Mouse (Mus musculus): ENCODE measurements around the gene Mbnl2. TPM values are rescaled to one million over a fixed set of nuclear protein-coding genes. Genes with fewer than 3 reads are reported as not detected.

Gene Mbnl2
- polyA plus RNA-seq, 1 experiment: 24.6 TPM

GRCm38 (mm10) chr14:120307356-120307755, 31.9 kb downstream of the Mbnl2 start:
- Histone ChIP-seq H3K27ac (ENCODE audit: control insufficient read depth, insufficient read depth, low read depth, low read length, poor library complexity) (no peak overlapping the region), H3K4me1 (ENCODE audit: control insufficient read depth, insufficient read depth, low read length) (peaks cover 2% of the 10 kb centered on the region), H3K4me3 (replicated peaks; ENCODE audit: control insufficient read depth, low read depth, low read length) (no peak overlapping the region)
- 78% methylated on average over 3 of the region's 3 CpGs for WGBS
- TF ChIP-seq CTCF (IDR thresholded peaks at IDR 0.05; ENCODE audit: control insufficient read depth, insufficient read depth, low read length): no peak
- TF ChIP-seq POLR2A (IDR thresholded peaks at IDR 0.05; ENCODE audit: borderline replicate concordance, control insufficient read depth, low read depth, low read length): no peak

DNA sequence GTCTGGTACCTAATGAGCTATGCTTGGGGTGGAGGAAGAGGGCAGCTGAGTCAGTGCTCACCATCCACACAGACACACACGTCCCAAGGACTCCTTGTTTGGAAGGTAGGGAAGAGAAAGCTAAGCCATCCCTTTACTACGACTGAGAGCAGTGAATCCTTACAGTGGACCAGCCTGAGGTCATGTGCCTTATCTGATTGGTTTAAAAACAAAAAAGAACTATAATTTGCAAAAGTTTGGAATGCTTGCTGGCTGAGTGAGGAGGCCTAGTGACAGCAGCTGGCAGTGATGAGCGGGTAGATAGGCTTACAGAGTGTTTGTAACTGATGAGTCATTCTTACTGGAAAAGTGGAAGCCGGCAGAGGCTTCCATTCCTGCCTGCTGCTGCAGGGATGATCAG, 32.5 kb downstream of the Mbnl2 start:
- WGBS: 58% methylated on average over 4 of the region's 4 CpGs
- Histone ChIP-seq H3K4me1 (ENCODE audit: control insufficient read depth, insufficient read depth, low read length) (peaks cover 2% of the 10 kb centered on the region), H3K4me3 (replicated peaks; ENCODE audit: control insufficient read depth, low read depth, low read length) (no peak overlapping the region), H3K27ac (ENCODE audit: control insufficient read depth, insufficient read depth, low read depth, low read length, poor library complexity) (no peak overlapping the region)
- no peak for TF ChIP-seq POLR2A (IDR thresholded peaks at IDR 0.05; ENCODE audit: borderline replicate concordance, control insufficient read depth, low read depth, low read length)
- TF ChIP-seq CTCF (IDR thresholded peaks at IDR 0.05; ENCODE audit: control insufficient read depth, insufficient read depth, low read length): no peak

- H3K27ac ChIP-seq (ENCODE audit: control insufficient read depth, insufficient read depth, low read depth, low read length, poor library complexity): no peak overlapping the region
- H3K4me3 ChIP-seq (replicated peaks; ENCODE audit: control insufficient read depth, low read depth, low read length): no peak overlapping the region
- TF ChIP-seq CTCF (IDR thresholded peaks at IDR 0.05; ENCODE audit: control insufficient read depth, insufficient read depth, low read length) (no peak), POLR2A (IDR thresholded peaks at IDR 0.05; ENCODE audit: borderline replicate concordance, control insufficient read depth, low read depth, low read length) (no peak)
- 88% methylated on average over 6 of the region's 6 CpGs for WGBS
- peaks cover 2% of the 10 kb centered on the region for H3K4me1 ChIP-seq (ENCODE audit: control insufficient read depth, insufficient read depth, low read length)
Observed at GRCm38 (mm10) chr14:120309691-120310090, 34.2 kb downstream of the Mbnl2 start.

DNA sequence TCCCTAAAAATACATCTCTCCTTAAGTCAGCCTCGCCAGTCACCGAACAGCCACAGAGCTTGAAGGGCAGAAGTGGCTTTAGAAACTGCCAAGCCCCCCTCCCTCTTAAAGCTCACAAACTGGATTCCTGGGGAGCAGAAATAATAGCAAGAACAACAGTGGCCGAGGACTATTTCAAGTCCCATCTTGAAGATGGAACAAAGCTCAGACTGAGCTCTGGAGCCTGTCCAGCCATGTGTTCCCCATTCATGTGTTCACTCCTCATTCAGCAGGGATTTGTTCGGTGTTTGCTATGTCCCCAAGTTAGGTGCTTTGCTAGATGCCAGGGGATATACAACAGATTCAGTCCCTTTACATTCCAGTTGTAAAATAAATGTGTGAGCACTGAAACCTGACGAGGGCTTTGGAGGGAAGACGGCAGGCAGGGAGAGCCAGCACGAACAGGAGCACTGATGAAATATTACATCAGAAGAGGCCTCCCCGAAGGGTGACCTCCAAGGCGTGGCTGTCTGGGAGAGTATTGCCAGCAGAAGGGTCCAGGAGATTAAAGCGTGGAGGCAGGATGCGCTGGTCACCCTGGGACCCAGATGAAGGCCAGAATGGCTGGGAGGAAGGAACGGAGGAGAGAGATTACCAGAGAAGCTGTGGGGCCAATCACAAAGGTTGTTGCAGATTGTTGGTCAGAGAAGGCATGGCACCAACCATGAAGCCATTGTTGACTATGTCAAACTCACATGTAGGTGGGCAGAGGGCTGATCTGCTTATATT, 36.0 kb downstream of the Mbnl2 start:
- Histone ChIP-seq H3K27ac (ENCODE audit: control insufficient read depth, insufficient read depth, low read depth, low read length, poor library complexity) (no peak overlapping the region), H3K4me1 (ENCODE audit: control insufficient read depth, insufficient read depth, low read length) (peaks cover 2% of the 10 kb centered on the region), H3K4me3 (replicated peaks; ENCODE audit: control insufficient read depth, low read depth, low read length) (no peak overlapping the region)
- TF ChIP-seq POLR2A (IDR thresholded peaks at IDR 0.05; ENCODE audit: borderline replicate concordance, control insufficient read depth, low read depth, low read length): no peak
- no peak for TF ChIP-seq CTCF (IDR thresholded peaks at IDR 0.05; ENCODE audit: control insufficient read depth, insufficient read depth, low read length)
- 70% methylated on average over 12 of the region's 12 CpGs for whole genome bisulfite sequencing

- WGBS: 79% methylated on average over 12 of the region's 12 CpGs
- no peak overlapping the region for H3K27ac ChIP-seq (ENCODE audit: control insufficient read depth, insufficient read depth, low read depth, low read length, poor library complexity)
- peaks cover 2% of the 10 kb centered on the region for H3K4me1 ChIP-seq (ENCODE audit: control insufficient read depth, insufficient read depth, low read length)
- TF ChIP-seq CTCF (IDR thresholded peaks at IDR 0.05; ENCODE audit: control insufficient read depth, insufficient read depth, low read length): no peak
- no peak for TF ChIP-seq POLR2A (IDR thresholded peaks at IDR 0.05; ENCODE audit: borderline replicate concordance, control insufficient read depth, low read depth, low read length)
- no peak overlapping the region for H3K4me3 ChIP-seq (replicated peaks; ENCODE audit: control insufficient read depth, low read depth, low read length)
Observed at GRCm38 (mm10) chr14:120312661-120313406, 37.4 kb downstream of the Mbnl2 start.

- WGBS: 78% methylated on average over 8 of the region's 8 CpGs
- Histone ChIP-seq H3K4me1 (ENCODE audit: control insufficient read depth, insufficient read depth, low read length) (peaks cover 1% of the 10 kb centered on the region), H3K27ac (ENCODE audit: control insufficient read depth, insufficient read depth, low read depth, low read length, poor library complexity) (no peak overlapping the region), H3K4me3 (replicated peaks; ENCODE audit: control insufficient read depth, low read depth, low read length) (no peak overlapping the region)
- TF ChIP-seq POLR2A (IDR thresholded peaks at IDR 0.05; ENCODE audit: borderline replicate concordance, control insufficient read depth, low read depth, low read length): no peak
- TF ChIP-seq CTCF (IDR thresholded peaks at IDR 0.05; ENCODE audit: control insufficient read depth, insufficient read depth, low read length): no peak
Observed at GRCm38 (mm10) chr14:120313466-120313865, 38.0 kb downstream of the Mbnl2 start.

- 86% methylated on average over 5 of the region's 5 CpGs for WGBS
- Histone ChIP-seq H3K27ac (ENCODE audit: control insufficient read depth, insufficient read depth, low read depth, low read length, poor library complexity) (no peak overlapping the region), H3K4me3 (replicated peaks; ENCODE audit: control insufficient read depth, low read depth, low read length) (no peak overlapping the region), H3K4me1 (ENCODE audit: control insufficient read depth, insufficient read depth, low read length) (peaks cover 2% of the 10 kb centered on the region; the same call in 1 of the 2 replicates)
- TF ChIP-seq CTCF (IDR thresholded peaks at IDR 0.05; ENCODE audit: control insufficient read depth, insufficient read depth, low read length) (no peak), POLR2A (IDR thresholded peaks at IDR 0.05; ENCODE audit: borderline replicate concordance, control insufficient read depth, low read depth, low read length) (no peak)
Observed at GRCm38 (mm10) chr14:120315721-120316120, 40.3 kb downstream of the Mbnl2 start.

DNA sequence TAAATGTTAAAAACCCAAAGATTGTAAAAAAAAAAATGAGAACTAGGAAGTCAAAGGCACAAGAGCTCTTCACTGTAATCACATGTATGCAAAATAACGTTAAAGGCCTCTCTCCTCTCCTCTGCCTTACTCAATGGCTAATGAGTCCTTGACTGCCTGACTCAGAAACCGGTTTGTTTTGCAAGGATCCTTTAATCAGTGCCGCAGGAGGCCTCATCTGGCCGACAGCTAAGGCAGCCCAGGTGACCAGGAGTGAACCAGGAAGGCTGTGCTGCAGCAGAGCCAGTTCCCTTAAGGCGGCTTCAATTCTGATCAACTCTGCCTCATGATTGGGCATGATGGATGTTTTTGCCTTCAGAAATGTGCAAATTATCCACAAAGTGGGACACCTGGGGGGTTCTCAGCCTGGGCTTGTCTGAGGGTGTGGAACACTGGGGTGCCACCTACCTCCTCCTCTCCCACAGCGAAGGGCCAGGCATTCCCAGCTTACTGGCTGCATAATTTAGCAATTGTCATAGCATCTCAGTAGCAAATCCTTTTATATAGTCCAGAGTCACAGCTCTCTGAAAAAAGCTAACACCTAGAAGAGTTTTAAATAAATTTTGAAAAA, 43.0 kb downstream of the Mbnl2 start:
- no peak overlapping the region for H3K4me3 ChIP-seq (replicated peaks; ENCODE audit: control insufficient read depth, low read depth, low read length)
- peaks cover 2% of the 10 kb centered on the region; the same call in 1 of the 2 replicates for H3K4me1 ChIP-seq (ENCODE audit: control insufficient read depth, insufficient read depth, low read length)
- TF ChIP-seq CTCF (IDR thresholded peaks at IDR 0.05; ENCODE audit: control insufficient read depth, insufficient read depth, low read length) (no peak), POLR2A (IDR thresholded peaks at IDR 0.05; ENCODE audit: borderline replicate concordance, control insufficient read depth, low read depth, low read length) (no peak)
- H3K27ac ChIP-seq (ENCODE audit: control insufficient read depth, insufficient read depth, low read depth, low read length, poor library complexity): no peak overlapping the region
- WGBS: 66% methylated on average over 6 of the region's 6 CpGs
